Mouse (Mus musculus) c-Kit-positive CD71-positive TER-119-positive erythroid progenitor cells, embryonic 14.5 days (primary cell): ENCODE data around the gene Pramel6.
"Not testable (repeated sequence)": the region's sequence is repeated elsewhere in the genome, so short reads cannot be mapped to it uniquely, and the experiment has no call there.

Source experiments
- DNase-seq: peaks from one replicate; pipeline ENCODE4 v3.0.0-alpha.2; 2013; ENCODE audit warnings: low spot score

Pramel6 gene

DNA sequence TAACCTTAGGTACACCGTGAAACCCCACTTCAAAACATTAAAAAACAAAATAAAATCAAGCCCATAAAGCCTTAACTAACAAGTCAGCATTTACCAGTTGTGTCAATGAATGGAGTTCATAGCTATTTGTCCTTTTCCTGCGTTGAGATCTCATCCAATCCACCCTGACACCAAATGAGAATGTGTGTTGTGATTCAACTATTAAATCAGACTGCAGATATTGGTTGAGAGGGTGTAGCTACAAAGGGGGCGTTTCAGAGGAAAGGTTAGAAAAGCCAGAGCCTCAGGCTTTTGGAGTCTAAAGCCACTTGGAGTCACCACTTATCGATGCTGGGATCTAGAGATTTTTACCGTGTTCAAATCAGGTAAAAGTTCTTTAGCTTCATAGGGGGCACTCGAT lies at the start of gene Pramel6:
Gene Pramel6 (plus strand): TSS at position 301 of the 400 bp plus-strand sequence.
- DNase-seq, result no peak

DNA sequence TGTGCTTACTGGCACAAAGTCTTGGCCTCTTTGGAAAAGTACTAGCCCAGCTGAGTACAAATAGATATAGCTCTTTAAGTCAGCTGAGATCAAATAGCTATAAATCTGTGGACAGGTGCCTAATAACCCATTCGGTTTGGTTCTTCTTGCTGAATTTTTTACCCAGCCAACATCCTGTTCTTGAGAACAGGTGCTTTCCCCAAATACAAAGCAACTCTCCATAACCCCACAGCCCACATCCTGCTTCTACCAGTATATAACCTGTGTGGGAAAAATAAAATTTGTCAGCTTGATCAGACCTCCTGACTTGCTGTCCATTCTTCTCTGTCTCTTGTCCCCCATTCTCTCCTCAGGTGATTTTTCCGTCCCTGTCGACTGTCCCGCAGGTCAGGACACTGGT lies 44.6 kb upstream of the Pramel6 start:
- DNase-seq, result no peak

DNA sequence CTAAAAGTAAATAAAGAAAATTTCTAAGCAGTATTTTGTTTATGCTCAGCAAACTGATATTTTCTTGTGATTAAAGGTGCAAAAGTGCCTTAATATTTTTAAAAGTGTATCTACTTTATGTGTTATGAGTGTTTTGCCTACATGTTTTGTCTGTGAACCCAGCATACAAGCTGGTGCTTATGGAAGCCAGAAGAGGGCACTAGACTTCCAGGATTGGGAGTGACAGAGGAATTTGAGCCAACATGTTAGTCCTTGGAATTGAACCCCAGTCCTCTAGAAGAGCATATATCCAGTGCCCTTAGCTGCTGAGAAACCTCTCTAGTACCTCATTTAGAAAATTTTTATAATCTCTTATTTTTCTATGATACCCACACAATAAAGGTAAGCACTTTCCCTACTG lies 26.2 kb upstream of the Pramel6 start:
- no peak for DNase-seq

- DNase-seq, result no peak
Measured at GRCm38 (mm10) chr2:87481158-87481557, 25.2 kb upstream of the Pramel6 start.

GRCm38 (mm10) chr2:87482276-87482675 lies 24.1 kb upstream of the Pramel6 start:
- DNase-seq, result no peak

GRCm38 (mm10) chr2:87496993-87497392 lies 9.4 kb upstream of the Pramel6 start, which contains the start of gene Pramel7:
Gene Pramel7 (minus strand): TSS chr2:87497093.
- DNase-seq, result not testable (repeated sequence)

DNA sequence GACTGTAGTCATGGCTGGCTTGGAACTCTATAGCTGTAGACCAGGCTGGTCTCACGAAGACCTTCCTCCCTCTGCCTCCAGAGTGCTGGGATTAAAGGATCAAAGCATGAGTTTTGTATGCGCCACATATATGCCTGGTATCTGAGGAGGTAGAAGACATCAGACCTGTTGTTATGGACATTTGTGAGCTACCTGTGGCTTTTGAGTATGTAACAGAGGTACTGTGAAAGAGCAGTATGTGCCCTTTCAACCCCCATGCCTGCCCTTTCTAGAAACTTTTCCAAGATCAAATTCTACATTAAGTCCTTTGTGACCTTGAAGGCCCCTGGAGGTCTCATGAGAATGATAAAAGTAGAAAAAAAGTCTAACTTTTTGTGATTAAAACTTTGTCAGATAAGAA lies 8.7 kb downstream of the Pramel6 start:
- DNase-seq, result no peak

DNA sequence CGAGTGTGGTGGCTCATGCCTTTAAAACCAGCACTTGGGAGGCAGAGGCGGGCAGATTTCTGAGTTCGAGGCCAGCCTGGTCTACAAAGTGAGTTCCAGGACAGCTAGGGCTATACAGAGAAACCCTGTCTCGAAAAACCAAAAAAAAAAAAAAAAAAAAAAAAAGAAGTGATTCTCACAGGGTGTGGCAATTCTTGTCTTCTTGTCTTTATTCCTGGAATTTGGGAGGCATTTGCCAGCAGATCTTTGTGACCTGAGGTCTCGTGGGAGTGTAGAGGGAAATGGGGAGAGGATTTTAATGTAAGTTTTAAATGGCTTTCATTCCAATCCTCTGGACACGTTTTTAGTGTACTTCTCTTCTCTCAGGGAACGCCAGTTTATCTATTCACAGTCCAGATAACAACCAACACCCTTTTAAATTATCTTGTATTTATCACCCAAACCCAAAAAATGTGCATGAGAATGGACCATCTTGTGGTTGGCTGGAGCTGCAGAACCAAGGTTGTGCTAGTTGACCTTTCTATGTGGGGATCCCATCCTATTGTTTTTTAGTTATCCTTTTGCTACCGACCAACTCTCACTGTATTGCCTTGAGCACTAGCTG lies 9.2 kb downstream of the Pramel6 start:
- DNase-seq, result no peak

DNA sequence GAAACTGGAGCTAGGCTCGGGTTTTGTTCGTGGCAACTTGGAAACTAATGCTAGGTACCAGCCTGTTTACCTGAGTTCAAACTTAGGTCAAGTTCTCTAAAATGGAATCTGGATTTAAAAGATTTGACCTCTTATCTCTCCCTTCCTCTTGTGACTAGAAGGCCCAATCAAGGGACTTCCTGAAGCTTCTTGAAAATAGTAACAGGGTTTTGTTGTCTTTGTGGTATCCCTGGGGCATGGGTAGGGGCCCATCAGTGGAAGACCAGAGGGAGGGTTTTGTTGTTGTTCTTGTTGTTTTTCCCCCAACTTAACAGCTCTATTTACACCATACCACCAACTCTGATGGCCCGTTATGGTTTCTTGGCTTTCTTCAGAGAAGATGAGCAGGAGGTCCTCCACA lies 10.2 kb downstream of the Pramel6 start:
- no peak for DNase-seq

DNA sequence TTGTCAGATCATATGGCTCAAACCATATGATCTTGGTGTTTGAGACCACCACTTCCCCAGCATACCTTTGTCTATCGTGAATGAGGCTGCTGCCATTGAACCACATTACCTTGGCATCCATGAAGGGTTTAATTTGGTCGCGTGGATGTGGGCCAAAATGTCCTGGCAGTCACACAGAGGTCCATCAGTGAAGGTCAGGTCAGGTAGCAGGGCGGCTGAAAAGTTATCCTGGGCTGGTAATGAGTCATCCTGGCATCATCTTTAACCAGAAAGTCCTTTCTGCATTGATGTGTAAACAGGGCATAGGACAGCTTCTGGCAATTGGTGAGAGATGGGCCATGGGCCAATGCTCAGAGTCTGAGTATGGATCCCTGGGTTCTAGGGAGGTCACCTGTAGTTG lies 14.3 kb downstream of the Pramel6 start:
- DNase-seq, result no peak

- not testable (repeated sequence) for DNase-seq
Measured at GRCm38 (mm10) chr2:87525899-87526616, 19.7 kb downstream of the Pramel6 start.

GRCm38 (mm10) chr2:87531496-87531895 lies 25.1 kb downstream of the Pramel6 start, which contains the start of gene Olfr153:
Gene Olfr153 (plus strand): TSS chr2:87531796.
- no peak for DNase-seq

DNA sequence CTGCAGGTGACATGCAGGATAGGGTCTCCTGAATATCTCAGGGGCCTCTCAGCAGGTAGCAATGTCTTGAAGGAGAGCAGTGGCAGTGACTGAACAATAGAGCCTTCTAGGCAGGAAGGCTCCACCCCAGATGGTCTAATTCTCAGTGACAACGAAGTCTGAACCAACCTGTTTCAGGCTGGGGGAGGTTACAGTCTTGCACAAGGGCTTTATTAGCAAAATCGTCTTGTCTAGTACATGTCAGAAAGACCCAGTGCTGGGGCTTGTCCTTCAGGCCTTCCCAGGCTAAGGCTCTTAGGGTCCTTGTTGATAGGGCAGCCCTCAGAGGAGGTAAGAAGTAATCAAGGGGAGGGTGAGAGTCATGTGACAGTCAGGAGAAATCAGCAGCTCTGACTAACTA lies 28.5 kb downstream of the Pramel6 start:
- no peak for DNase-seq

DNA sequence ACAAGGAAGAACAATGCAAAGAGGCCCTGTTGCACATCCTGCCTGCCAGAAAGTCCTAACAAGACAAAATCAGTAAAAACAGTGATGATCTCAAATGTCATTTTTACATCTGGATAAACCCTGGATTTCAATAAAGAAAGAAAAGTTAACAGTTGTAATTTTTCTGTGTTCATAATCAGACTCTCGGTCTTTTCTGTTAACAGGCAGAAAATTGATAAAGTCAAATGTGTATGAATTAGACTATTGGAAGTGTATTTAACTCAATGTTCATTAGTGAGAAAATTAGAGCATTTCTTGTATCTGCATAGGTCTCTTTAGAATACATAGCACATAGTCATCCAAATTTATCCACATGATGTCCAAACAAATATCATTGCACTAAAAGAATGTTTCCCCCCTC lies 39.1 kb downstream of the Pramel6 start, which contains the start of gene Olfr1128:
Gene Olfr1128 (minus strand): TSS at position 101 of the 400 bp plus-strand sequence.
- no peak for DNase-seq
